Mouse (Mus musculus): ENCODE data around the gene Isoc2a.
"Not testable (repeated sequence)": the region's sequence is repeated elsewhere in the genome, so short reads cannot be mapped to it uniquely, and the experiment has no call there.

Isoc2a gene

DNA sequence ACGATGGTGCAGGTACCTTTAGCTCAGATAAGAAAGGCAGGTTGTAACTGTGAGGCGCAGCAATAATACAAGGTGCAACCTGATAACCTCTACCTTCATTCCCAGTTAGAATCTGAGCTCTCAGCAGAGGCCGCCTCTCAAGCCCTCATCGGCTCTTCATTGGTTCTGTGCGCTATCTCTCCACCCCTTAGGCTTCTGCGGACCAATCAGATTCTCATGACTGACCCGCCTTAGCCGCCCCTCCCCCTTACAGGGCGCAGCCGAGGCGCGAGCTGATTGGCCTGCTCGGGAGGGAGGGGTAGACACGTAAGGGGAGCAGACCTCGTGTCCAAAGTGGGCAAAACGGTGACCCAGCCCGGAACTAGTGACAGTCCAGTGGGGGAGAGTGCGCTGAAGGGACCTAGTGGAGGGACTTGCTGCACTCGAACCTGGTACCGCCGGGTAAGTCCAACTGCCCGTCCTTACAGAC lies at the start of gene Isoc2a:
TSS of gene Isoc2a (plus strand) at position 401 of the 469 bp plus-strand sequence.
- DNase-seq = peak; percentile 94

DNA sequence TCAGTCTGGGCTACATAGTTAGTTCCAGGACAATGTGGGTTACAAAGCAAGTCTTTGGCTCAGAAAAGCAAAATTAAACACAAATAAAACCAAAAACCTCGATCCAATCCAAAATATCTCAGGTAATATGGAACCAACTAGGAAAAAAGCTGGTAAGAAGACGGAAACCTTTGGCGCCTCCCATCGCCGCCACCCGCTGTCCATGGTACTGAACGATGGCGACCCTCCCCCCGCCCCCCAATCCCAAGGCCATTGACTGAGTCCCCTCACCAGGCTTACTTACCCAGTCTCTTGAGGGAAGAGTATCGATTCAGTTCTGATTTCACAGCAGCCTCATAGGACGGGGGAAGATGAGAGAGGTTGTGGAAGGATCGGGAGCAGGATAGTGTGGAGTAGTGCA lies 46.5 kb upstream of the Isoc2a start:
- DNase-seq = no peak

DNA sequence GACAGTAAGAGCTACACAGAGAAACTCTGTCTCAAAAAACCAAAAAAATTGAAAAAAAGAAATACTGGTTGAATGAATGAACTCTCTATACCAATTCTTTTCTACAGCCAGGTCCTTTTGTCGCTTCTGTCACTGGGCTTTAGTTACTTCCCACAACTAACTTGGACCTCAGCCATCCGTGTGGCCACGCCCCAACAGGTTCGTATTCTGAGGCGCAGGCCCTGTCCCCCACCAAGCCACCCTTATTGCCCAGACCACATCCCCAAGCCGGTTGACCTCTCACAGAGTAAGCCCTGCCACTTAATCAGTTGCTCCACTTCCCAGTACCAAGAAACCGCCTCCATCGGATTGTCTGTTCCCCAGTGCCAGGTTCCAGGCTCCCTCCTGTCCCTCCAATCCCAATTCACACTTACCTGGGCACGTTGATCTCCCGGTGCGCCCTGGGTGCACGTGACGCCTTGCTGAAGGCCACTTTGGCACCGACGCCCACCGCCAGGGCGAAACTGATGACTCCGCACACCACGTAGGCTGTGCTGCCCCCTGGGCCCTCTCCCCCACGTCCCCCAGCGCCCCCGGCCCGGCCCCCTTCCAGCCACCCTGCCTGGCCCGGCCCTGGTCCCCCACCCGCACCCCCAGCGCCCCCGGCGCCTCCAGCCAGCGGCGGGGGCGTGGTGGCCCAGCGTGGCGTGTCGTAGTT lies 41.2 kb upstream of the Isoc2a start:
- DNase-seq = peak; percentile 71

DNA sequence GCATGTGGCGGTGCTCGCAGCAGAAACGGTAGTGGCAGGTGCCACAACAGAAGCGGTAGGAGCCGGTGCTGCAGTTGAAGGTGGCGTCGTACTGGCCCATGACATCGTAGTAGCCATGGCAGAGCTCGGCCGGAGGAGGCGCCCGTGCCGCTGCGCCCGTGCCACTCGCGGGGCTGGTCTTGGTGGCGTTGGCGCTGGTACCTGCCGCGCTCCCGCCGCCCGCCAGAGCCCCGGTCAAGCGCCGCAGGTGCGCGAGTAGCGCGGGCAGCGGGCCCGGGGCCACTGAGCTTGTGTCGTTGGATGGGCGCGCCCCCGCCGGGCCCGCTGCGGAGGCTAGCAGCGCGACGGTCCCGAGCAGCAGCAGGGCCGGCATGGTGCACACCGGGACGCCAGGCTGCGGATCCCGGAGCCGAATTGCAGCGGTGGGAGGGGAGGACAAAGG lies 40.6 kb upstream of the Isoc2a start:
- peak; percentile 90 for DNase-seq

DNA sequence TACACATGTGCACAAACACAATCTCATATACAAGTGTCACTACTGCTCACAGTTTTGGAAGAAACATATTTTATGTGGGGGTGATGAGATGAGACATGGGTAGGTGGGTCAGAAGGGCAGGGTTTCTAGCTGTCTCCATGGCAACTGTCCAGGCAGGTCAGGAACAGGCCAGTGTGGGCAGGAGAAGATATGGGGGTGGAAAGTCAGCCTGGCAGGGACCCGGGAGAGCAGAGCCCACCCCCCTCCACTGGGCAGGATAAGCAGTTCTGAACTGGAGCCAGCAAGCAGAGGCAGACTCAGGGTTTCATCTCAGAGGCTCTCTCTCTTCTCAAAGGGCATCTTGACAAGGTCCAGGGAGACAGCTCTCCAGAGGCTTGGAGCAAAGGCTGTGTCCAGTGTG lies 39.3 kb upstream of the Isoc2a start:
- peak; percentile 57 for DNase-seq

DNA sequence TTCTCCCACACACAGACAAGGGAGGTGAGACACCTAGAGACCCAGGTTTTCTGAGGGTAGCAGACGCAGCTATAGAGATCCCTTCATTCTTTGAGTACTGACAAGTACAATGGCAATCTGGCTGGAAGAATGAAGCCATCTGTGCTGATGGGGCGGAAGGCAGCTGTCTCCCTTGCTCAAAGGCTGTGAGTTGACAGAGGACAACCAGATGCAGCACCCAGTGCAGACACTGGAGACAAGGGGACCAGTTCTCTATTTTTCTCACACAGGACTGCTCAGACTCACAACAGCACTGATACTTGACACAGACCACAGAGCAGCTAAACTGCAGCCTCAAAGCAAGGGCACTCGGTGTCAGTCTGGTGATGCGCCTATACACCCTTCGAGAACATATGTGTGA lies 34.9 kb upstream of the Isoc2a start:
- no peak for DNase-seq

DNA sequence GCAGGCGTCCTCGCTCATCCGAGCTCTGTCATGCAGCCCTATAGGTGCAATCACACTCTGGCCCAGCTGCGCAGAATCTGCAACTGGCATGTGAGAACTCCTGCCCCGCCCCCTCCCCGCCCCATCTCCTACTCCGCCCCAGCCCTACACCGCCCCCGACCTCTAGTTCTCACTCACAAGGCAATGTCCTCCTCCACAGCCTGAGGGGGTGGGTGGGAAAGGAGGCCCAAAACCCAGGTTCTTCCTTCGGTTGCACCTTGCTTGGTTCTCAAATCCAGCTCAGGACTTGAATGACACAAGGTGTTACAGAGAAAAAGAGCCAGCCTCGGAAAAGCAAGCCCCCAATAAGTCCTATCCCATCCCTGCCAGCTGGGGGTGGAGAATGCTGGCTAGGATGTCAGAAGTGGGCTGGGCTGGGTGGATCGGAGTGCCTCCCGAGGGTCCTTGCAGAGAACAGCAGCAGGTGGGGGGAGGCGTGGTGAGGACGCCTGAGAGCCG lies 34.3 kb upstream of the Isoc2a start:
- DNase-seq = no peak

DNA sequence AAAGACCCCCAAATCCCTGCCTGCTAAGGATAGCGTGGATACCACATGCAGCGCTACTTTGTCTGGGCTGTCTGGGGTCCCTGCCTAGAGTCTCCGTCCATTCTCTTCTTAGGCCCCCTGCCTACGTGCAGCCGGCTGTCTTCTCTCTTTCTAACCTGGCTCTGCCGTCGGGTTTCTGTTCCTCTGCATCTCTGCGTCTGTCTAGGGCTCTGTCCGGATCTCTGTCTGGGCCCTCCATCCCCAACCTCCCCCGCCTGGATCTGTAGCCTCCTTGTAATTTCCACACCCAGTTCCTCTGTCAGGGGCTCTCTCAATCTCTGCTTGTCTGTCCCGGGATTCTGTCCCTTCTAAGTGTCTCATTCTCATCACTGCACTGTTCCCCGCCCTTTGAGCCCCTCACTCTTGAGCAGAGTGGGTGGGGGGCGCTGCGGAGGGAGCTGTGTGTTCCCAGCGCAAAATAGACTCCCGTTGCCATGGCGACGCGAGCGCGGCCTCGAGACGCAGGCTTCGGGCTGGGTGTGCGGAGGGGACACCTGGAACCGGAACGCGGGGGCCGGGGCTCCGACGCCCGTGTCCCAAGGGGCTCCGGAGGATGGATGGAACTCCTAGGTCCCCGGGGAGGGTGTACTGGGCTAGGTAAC lies 33.2 kb upstream of the Isoc2a start:
- peak; percentile 53 for DNase-seq

DNA sequence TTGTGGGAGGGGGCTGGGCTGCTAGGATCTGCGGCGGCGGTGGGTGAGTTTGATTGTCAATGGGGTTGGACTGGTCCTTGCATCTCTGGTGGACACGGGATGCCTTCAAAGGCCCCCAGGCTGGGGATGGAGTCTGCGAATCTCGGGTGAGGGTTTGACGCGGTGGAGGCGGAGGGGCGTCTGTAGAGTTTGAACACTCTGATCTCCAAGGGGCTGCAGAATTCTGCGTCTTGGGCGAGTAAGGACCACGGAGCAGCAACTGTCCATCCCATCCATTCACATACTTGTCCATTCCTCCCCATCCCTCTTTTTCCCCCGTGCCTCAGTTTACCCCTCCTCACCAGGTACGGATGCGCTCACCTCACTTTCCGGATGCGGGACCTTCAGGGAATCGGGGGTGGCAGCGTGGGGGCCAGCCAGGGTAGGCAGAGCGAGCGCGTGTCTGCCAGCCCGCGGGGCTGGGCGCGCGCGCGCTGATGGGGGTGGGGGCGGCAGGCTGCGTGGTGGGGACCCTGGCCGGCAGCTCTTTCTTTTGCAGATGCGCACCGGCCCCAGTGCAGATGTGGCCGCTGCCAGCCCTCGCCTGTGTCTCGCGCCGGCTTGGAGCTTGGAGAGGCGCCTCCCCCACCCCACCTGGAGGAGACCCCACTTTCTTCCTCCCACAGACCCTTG lies 32.6 kb upstream of the Isoc2a start, which contains the start of gene Shisa7:
TSS of gene Shisa7 (minus strand) at position 452 of the 672 bp plus-strand sequence.
- DNase-seq = peak; percentile 46

DNA sequence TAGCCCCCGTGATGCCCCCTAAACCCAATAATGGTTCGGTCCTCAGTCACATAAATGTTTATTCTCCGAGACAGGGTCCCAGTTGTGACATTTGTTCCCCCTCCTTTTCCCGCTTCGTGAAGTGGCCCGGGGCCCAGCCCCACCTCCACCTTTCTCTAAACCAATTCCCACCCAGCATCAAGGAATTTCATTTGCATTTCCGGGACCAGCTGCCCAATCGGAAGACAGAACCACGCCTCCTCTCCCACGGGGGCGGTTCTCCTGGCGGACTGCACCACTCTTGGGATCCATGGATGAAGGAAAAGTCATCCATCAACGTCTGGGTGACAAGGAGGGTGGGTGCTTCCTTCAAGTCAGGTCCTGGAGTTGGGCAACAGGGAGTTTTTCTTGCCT lies 32.0 kb upstream of the Isoc2a start:
- peak; percentile 85 for DNase-seq

DNA sequence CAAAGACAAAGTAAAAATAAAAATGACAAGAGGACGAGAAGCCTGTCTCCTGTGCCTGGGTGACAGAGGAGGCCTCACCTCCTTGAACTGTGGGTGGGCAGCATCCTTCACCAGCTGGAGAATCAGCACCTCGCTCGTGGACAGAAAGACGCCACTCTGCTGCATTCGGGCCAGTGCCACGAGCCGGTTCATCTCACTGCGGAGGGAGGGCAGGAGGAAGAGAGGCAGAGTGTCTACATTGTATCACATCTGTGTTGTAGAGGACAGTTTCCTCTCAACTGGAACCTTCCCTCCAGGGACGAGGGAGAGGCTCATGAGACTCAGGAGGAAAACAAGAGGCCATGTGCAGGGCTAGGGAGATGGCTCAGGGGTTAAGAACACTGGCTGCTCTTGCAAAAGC lies 27.6 kb upstream of the Isoc2a start:
- DNase-seq = no peak

DNA sequence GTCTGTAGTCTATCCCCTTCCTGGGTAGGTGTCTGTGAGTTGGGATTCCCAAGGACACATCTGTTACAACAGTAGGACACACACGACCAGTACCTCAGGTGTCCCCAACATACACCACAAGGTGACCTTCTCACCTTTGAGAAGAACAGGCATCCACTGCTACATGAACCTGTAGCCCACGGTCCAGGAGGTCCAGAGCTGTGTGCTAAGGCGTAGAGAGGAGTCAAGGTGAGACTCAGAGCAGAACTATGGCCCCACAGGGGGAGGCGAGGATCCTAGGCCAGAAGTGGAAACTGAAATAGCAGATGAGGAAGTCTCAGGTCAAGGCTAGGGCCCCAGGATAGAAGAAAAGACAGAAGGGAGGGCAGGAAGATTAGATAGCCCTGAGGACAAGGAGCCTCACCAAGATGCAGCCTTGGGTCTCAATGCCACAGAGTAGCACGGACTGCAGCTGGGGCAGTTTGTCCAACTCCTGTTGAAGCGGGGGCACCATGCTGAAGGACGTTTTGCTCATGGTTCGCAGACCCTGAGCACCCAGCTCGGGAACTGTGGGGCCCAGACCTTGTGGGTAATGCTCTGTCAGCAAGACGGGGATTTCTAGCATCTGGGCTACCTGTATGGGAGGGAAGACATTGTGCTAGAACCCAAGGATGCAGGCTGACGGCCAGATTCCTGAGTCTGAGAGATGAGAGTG lies 26.2 kb upstream of the Isoc2a start:
- DNase-seq = no peak

DNA sequence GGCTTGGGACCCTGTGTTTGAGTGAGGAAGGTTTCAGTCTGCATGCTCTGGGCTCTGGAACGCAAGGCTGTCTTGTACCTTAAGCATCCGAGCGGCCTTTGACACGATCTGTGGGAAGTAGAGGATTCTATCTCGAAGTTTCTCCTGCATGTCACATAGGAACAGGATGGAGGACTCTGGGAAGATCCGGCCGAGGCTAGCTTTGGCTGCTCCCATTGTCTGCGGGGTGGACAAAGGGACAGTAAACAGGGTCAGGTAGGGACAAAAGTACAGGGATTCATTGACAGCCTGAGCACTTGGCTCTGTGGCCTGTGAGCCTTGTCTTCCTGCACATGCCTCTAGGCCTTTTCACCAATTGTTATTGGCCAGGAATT lies 25.7 kb upstream of the Isoc2a start:
- DNase-seq = no peak

DNA sequence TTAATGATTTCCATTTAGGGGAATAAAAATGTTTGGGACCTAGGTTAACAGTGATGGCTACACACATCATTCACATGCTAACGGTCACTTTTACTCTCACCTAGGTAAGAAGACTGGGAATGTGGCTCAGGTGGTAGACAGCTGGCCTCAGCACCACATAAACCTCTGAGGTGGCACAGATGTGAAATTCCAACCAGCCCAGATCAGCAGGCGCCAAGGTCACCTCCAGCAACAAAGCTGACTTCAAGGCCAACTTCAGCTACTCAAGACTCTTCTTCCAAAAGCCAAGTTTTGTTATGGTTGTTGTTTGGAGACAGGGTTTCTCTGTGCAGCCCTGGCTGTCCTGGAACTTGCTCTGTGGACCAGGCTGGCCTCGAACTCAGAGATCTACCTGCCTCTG lies 23.3 kb upstream of the Isoc2a start:
- no peak for DNase-seq

DNA sequence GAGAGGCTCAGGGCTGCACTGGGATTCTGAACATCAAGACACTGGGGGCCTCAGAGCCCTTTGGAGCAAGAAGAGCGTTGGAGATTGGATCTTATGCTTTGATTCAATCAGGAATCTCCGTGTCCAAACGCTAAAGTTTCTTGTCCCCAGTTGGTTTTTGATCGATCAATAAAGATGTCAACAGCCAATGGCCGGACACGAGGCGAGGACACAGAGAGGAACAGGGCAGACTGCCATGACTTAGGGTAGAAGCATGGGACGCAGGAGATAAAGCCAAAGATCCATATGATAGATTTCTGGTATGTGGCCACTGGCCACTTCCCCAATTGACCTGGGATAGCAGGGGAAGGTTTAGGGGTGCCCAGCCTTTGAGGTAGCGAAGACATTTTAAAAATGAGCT lies 20.4 kb upstream of the Isoc2a start:
- no peak for DNase-seq

DNA sequence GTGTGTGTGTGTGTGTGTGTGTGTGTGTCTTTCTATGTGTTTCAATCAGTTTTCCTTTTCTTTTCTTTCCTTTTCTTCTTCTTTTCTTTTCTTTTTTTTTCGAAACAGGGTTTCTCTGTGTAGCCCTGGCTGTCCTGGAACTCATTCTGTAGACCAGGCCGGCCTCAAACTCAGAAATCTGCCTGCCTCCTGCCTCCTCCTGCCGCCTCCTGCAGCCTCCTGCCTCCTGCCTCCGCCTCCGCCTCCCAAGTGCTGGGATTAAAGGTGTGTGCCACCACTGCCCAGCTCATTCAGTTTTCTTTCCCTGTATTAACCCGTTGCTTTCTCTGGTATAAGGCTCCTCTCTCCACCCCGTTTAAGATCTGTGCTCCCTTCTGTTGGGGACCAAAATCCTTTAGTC lies 19.6 kb upstream of the Isoc2a start:
- no peak for DNase-seq

DNA sequence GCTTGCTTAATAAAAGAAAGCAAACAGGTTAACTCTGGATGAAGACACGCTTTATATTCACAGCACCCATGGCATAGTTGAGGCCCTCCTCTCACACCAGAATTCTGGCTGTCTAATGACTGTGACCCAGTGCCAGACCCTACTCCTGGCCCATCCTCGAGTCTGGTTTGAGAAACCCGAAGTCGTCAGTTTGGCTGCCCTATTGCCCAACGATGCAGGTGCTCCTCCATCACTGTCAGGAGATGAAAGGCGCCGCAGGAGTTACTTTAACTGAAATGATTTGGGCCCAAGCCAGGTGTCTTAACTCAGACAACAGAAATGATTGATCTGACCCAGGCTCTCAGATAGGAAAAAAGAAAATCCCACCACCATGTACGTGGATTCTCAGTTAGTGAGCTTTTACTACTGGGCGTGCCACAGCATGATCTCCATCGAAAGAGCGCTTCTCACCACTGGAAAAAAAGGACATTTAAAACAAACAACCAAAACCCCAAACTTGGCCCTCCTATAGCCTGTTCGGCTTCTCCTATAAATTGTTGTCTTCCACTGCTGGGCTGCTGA lies 17.5 kb upstream of the Isoc2a start:
- DNase-seq = no peak

DNA sequence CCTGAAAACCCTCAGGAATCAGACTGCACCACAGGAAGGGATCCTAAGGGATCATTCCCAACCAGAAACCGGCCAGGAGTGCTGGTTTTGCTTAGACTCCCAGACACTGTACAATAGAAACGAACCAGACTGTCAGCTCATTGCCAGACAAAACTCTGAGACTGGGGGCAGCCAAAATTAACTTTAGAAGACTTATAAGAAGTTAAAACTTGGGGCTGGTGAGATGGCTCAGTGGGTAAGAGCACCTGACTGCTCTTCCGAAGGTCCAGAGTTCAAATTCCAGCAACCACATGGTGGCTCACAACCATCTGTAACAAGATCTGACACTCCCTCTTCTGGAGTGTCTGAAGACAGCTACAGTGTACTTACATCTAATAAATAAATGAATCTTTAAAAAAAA lies 16.0 kb upstream of the Isoc2a start:
- not testable (repeated sequence) for DNase-seq

DNA sequence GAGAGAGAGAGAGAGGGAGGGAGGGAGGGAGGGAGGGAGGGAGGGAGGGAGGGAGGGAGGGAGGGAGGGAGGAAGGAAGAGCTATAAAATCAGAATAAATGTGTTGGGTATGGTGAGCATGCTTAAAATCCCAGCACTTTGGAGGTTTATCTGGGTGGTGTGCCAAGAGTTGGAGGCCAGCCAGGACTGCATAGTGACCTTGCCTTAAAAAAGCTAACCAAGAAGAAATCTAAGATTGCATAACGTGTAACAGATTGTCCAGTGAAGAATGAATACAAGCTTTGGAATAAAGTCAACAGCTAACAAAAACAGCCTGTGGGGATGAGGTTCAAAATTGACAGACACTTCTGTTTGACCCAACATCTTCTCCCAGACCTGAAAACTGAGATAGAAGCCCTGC lies 13.9 kb upstream of the Isoc2a start:
- peak; percentile 62 for DNase-seq

DNA sequence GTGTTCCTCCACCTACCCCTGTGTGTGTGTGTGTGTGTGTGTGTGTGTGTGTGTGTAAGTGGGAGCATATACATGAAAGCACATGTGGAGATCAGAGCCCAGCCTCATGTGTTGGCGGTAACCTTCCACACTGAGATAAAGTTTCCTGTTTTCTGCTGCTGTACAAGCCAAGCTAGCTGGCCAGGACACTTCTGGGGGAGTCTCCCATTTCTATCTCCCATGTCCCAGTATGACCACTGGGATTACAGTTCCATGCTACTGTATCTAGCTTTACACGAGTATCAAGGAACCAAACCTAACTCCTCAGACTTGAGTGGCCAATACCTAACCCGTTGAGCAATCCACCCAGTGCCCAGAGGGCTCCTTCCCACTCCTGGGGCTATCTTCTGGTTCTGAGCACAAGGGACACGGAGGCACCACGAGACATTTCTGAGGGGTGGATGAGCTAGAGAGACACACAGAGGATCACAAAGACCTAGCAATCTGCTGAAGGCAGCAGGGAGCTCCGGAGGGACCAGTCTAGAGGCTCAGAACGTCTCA lies 13.3 kb upstream of the Isoc2a start:
- DNase-seq = no peak

DNA sequence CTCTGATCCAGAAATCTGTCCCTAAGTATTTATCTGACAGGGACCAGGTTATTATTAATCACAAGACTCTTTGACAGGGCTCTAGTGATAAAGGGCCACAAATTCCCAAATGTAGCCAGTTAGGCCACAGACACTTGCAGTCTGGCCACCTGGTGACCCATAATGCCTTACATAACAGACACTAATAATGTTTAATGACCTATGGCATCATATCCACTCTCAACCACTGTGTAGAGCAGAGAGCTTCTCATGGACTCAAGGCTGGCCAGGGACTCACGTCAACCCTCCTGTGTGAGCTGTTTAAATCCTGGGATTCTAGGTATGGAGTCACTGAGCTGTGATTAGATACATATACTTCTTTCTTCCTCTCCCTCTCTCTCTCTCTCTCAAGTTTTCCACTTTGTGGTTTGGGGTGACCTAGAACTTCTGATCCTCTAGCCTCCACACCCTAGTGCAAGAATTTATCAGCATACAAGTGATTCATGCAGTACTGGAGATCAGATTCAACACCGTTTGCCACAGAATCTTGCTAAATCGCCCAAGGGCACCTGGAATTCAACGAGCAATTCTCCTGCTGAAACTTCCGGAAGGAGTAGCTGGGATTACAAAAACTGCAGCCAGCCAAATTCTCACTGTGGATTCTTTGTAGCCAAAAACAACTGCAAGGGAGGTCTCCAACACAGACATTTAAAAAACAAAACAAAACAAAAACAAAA lies 12.7 kb upstream of the Isoc2a start:
- no peak for DNase-seq

DNA sequence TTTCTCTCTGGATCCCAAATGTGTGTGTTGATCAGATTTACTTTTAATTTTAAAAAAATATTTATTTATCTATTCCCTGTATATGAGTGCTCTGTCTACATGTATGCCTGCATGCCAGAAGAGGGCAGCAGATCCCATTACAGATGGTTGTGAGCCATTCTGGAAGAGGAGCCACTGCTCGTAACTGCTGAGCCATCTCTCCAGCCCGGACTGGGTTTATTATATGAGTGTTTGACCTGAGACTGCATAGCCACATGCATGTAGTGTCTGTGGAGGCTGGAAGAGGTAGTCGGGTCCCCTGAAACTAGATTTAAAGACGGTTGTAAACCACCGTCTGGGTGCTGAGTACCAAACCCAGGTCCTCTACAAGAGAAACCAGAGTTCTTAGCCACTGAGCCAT lies 11.9 kb upstream of the Isoc2a start:
- peak; percentile 61 for DNase-seq

All from cerebellum, adult 9-11 months (tissue).